10 mouse cellular contexts compared by ENCODE assay signal in the genomic region with DNA sequence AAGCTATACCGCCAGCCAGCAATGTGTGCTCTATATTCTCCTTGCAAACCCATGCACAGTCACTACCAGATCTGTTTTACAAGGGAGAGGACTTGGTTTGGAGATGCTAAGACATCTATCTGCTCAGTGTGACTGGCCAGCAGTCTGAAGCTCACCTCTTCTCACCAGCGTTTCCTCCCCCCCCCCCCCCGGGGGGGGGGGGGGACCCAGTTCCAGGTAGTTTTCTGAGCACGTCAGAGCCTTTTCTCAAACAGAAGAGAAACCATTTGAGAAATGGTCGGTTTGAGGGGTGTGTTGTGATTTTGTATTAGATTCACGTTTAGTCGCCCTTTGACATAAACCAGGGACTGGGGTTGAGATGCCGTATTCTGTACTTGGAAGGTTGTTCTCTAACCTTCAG. TPM values are rescaled to one million over a fixed set of nuclear protein-coding genes. Genes with fewer than 3 reads are reported as not detected.
DNase-seq lines count a peak whose midpoint lies in the region; ATAC-seq and TF ChIP-seq lines count a peak whose summit lies in the region.
"Had no signal": no experiment of that assay in that cellular context is flagged by ENCODE, and none has a peak within 500 bp of the region (broad histone marks: within the 10 kb centered on the region; RNA-seq: fewer than 3 reads in every experiment).

No protein-coding gene starts in this region.

- H3K27me3 ChIP-seq in liver, embryonic 11.5 days (replicated peaks; ENCODE audit: control insufficient read depth, insufficient read depth, low read length), result no peaks in the 10 kb centered on the region
- H3K27me3 ChIP-seq in ES-Bruce4 (ENCODE audit: control insufficient read depth, insufficient read depth, low read length, poor library complexity, severe bottlenecking), result no peaks in the 10 kb centered on the region
- no peaks in the 10 kb centered on the region for H3K27me3 ChIP-seq in embryonic facial prominence, embryonic 12.5 days
- no peaks in the 10 kb centered on the region for H3K27me3 ChIP-seq in liver, embryonic 16.5 days (ENCODE audit: control insufficient read depth, insufficient read depth, low read depth, low read length)

- H3K9me3 ChIP-seq in liver, embryonic 11.5 days (ENCODE audit: control insufficient read depth, low read length), result no peaks in the 10 kb centered on the region
- no peaks in the 10 kb centered on the region for H3K9me3 ChIP-seq in ES-Bruce4 (replicated peaks; ENCODE audit: control insufficient read depth, insufficient read depth, low read length, poor library complexity, severe bottlenecking)
- no peaks in the 10 kb centered on the region for H3K9me3 ChIP-seq in embryonic facial prominence, embryonic 12.5 days
- H3K9me3 ChIP-seq in liver, embryonic 16.5 days (replicated peaks; ENCODE audit: control insufficient read depth, low read length), result no peaks in the 10 kb centered on the region

- no peak for TF ChIP-seq EP300 in ES-Bruce4 (IDR thresholded peaks at IDR 0.05; ENCODE audit: insufficient read depth, low read depth, low read length)

- H3K4me2 ChIP-seq in liver, embryonic 11.5 days, result no peak overlapping the region
- H3K4me2 ChIP-seq in embryonic facial prominence, embryonic 12.5 days (replicated peaks), result no peak overlapping the region
- no peak overlapping the region for H3K4me2 ChIP-seq in liver, embryonic 16.5 days (ENCODE audit: low read depth, low read length)

- no peak overlapping the region for H3K9ac ChIP-seq in liver, embryonic 11.5 days (ENCODE audit: low read depth, low read length)
- H3K9ac ChIP-seq in ES-Bruce4 (ENCODE audit: low read depth, poor library complexity, severe bottlenecking), result no peak overlapping the region
- no peak overlapping the region for H3K9ac ChIP-seq in embryonic facial prominence, embryonic 12.5 days
- peak overlapping the region; percentile 83; the same call in 1 of the 2 replicates for H3K9ac ChIP-seq in liver, embryonic 16.5 days (ENCODE audit: low read depth, low read length)

- no peak for DNase-seq in liver, embryonic 11.5 days (ENCODE audit: low spot score)
- DNase-seq in liver, result no peak
- no peak for DNase-seq in adrenal gland, adult 18-20 months (ENCODE audit: low spot score in 2 of 2)
- DNase-seq in gastrocnemius, adult 8-10 months (ENCODE audit: low spot score in 2 of 2), result no peak
- DNase-seq: cerebellum, adult 11 months; gastrocnemius, postnatal 36 days; kidney, adult 9 months had no signal

- no peak for TF ChIP-seq POLR2A in ES-Bruce4 (IDR thresholded peaks at IDR 0.05; ENCODE audit: insufficient read depth, low read length)

- no peaks in the 10 kb centered on the region for H3K36me3 ChIP-seq in liver, embryonic 11.5 days (ENCODE audit: control insufficient read depth, insufficient read depth, low read length)
- no peaks in the 10 kb centered on the region for H3K36me3 ChIP-seq in ES-Bruce4 (ENCODE audit: control insufficient read depth, insufficient read depth, low read length, poor library complexity, severe bottlenecking)
- no peaks in the 10 kb centered on the region for H3K36me3 ChIP-seq in embryonic facial prominence, embryonic 12.5 days
- no peaks in the 10 kb centered on the region for H3K36me3 ChIP-seq in liver, embryonic 16.5 days (ENCODE audit: control insufficient read depth, insufficient read depth)

- 64% methylated on average over 8 of the region's 8 CpGs for WGBS in liver, embryonic 11.5 days
- 73% methylated on average over 8 of the region's 8 CpGs for WGBS in embryonic facial prominence, embryonic 12.5 days
- WGBS in liver, embryonic 16.5 days (ENCODE audit: insufficient replicate concordance), result 62% methylated on average over 8 of the region's 8 CpGs

- H3K27ac ChIP-seq in liver, embryonic 11.5 days (ENCODE audit: low read depth, low read length), result peak overlapping the region; percentile 92; the same call in 1 of the 2 replicates
- 0 out of 2 replicates have a peak overlapping the region, but pooled peaks have one; percentile 98 for H3K27ac ChIP-seq in ES-Bruce4 (ENCODE audit: insufficient read depth, low read length)
- peak overlapping the region; percentile 96; the same call in 1 of the 2 replicates for H3K27ac ChIP-seq in embryonic facial prominence, embryonic 12.5 days
- H3K27ac ChIP-seq in liver, embryonic 16.5 days (ENCODE audit: low read length), result peak overlapping the region; percentile 97

- TF ChIP-seq CTCF in ES-Bruce4 (IDR thresholded peaks at IDR 0.05; ENCODE audit: low read depth, low read length), result no peak

- no peak overlapping the region for H3K4me3 ChIP-seq in liver, embryonic 11.5 days (ENCODE audit: low read depth, low read length)
- no peak overlapping the region for H3K4me3 ChIP-seq in ES-Bruce4 (ENCODE audit: low read depth, low read length)
- no peak overlapping the region for H3K4me3 ChIP-seq in embryonic facial prominence, embryonic 12.5 days
- no peak overlapping the region for H3K4me3 ChIP-seq in liver, embryonic 16.5 days (ENCODE audit: low read depth, low read length)

- no peak for ATAC-seq in liver, embryonic 11.5 days (replicated peaks; ENCODE audit: low FRiP score)
- no peak for ATAC-seq in embryonic facial prominence, embryonic 12.5 days (ENCODE audit: insufficient number of reproducible peaks, insufficient read depth, low FRiP score, low TSS enrichment)
- ATAC-seq in liver, embryonic 16.5 days (ENCODE audit: low read depth), result no peak

- peaks cover 60% of the 10 kb centered on the region for H3K4me1 ChIP-seq in liver, embryonic 11.5 days (replicated peaks; ENCODE audit: control insufficient read depth, insufficient read depth, low read length)
- peaks cover 6% of the 10 kb centered on the region for H3K4me1 ChIP-seq in ES-Bruce4 (ENCODE audit: control insufficient read depth, insufficient read depth, low read length)
- peaks cover 47% of the 10 kb centered on the region for H3K4me1 ChIP-seq in embryonic facial prominence, embryonic 12.5 days
- peaks cover 77% of the 10 kb centered on the region for H3K4me1 ChIP-seq in liver, embryonic 16.5 days (ENCODE audit: control insufficient read depth, low read depth, low read length)

RNA-seq across cellular contexts. Expression of gene Ccnd3, which starts 19.2 kb away (rescaled TPM):
- 525 and 530 TPM in 2 replicates for polyA plus RNA-seq in liver, embryonic 11.5 days (2014; fragmentation: Nextera tagmentation; extraction: Ambion mirVana)
- 181 and 185 TPM in 2 replicates for polyA plus RNA-seq in ES-Bruce4 (2011; ENCODE audit: insufficient read depth, insufficient read length, low read depth, missing spikeins)
- 355 and 362 TPM in 2 replicates for polyA plus RNA-seq in embryonic facial prominence, embryonic 12.5 days (2016; fragmentation: Nextera tagmentation; extraction: Ambion mirVana)
- 300 and 331 TPM in 2 replicates for polyA plus RNA-seq in liver, embryonic 16.5 days (2015; fragmentation: Nextera tagmentation; extraction: Ambion mirVana)
- total RNA-seq in adrenal gland, adult 18-20 months (2021), result 100 to 1,000 TPM; 328 to 506 TPM
- 10 to 100 TPM; 12.2 to 19.2 (median 16.1) TPM for total RNA-seq in gastrocnemius, adult 8-10 months (2022)

RNA-seq across cellular contexts. Expression of gene Taf8, which starts 22.0 kb away (rescaled TPM):
- 20.7 and 21.3 TPM in 2 replicates for polyA plus RNA-seq in liver, embryonic 11.5 days (2014; fragmentation: Nextera tagmentation; extraction: Ambion mirVana)
- polyA plus RNA-seq in ES-Bruce4 (2011; ENCODE audit: insufficient read depth, insufficient read length, low read depth, missing spikeins), result 45.5 and 46.6 TPM in 2 replicates
- polyA plus RNA-seq in embryonic facial prominence, embryonic 12.5 days (2016; fragmentation: Nextera tagmentation; extraction: Ambion mirVana), result 34.2 and 35.8 TPM in 2 replicates
- polyA plus RNA-seq in liver, embryonic 16.5 days (2015; fragmentation: Nextera tagmentation; extraction: Ambion mirVana), result 14.2 and 14.3 TPM in 2 replicates
- 10 to 100 TPM; 16.4 to 19.9 TPM for total RNA-seq in adrenal gland, adult 18-20 months (2021)
- total RNA-seq in gastrocnemius, adult 8-10 months (2022), result 10 to 100 TPM; 10.0 to 12.6 (median 11.2) TPM
